20 mouse cellular contexts compared by ENCODE assay signal in the genomic region with DNA sequence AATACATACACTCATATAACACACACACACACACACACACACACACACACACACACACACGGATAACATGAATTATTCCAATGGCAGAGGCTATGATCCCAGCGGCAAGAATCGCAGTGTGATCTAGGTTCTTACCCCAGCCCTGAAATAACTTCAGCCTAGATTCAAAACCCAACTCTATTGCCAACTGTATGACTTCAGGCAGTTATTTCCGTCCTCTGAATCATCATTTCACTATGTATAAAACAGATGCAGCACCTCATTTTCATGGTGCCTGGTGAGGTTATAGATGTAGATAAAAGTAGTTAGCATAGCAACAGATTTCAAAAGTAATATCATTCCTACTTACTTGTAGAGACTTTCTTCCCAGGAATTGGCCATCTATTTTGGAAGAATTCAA.
DNase-seq lines count a peak whose midpoint lies in the region.
"Had no signal": no experiment of that assay in that cellular context is flagged by ENCODE, and none has a peak within 500 bp of the region (broad histone marks: within the 10 kb centered on the region; RNA-seq: fewer than 3 reads in every experiment).

No protein-coding gene starts in this region.

- DNase-seq in heart, adult 18-20 months: peak; percentile 18 to 20
- DNase-seq in heart, postnatal 14 days: no peak
- peak; percentile 7 for DNase-seq in left cerebral cortex, adult 11 months (ENCODE audit: low spot score)
- no peak for DNase-seq in left cerebral cortex, adult 8-10 months (ENCODE audit: low spot score in 2 of 2)
- peak; percentile 81 for DNase-seq in brain, adult 2 months (ENCODE audit: low read depth, low spot score)
- peak; percentile 74 for DNase-seq in telencephalon, adult 2 months (ENCODE audit: low read depth, low spot score)
- no peak for DNase-seq in thymus, postnatal 10 days (ENCODE audit: low spot score in 2 of 2)
- DNase-seq: adrenal gland, adult 2 months; cerebellum, adult 11-12 months; cerebellum, postnatal 14 days; embryo, embryonic 11 days; gastrocnemius, postnatal 25 days; kidney, adult 8-10 months; kidney, postnatal 10 days; liver; lung, postnatal 36 days; midbrain, embryonic 14.5 days; retina, postnatal 1 day; right cerebral cortex, postnatal 4 days; thymus, adult 2 months had no signal

- intact Hi-C loops in heart, postnatal 14 days (cut with DNase I): no loop called here

Comparison
In these comparisons a context has a peak if more than half of its experiments do, and no peak if none do; other contexts are left out.
1. DNase-seq: peak in heart, adult 18-20 months (2 of 2), left cerebral cortex, adult 11 months (single experiment), brain, adult 2 months (single experiment) and telencephalon, adult 2 months (single experiment); none in heart, postnatal 14 days (0 of 2), left cerebral cortex, adult 8-10 months (0 of 2) and thymus, postnatal 10 days (0 of 2).